Mouse (Mus musculus) hindlimb bud, embryonic 11.5 days (tissue): ENCODE measurements around the gene Dedd2.

Experiments used
- DNase-seq: peaks from one replicate; pipeline ENCODE4 v3.0.0-alpha.2; 2012; ENCODE audit warnings: low read depth, low spot score; ENCODE audit errors: extremely low spot score

Gene Dedd2

DNA sequence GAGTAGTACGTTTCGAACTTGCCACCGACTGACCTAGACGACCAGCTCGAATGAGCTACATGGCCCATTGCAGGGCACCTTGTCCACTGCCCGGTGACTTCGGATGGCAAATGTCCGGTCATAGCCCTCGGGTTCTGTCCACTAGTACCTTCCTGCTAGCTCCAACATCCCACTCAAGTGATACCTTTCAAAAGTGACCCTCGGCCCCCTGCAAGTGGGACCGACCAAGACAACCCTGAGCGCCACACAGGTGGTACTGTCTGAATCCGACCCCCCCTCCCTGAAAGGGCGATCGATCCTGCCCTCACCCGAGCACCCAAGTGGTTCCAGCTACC is 1.0 kb downstream of the Dedd2 start:
- DNase-seq = no peak

DNA sequence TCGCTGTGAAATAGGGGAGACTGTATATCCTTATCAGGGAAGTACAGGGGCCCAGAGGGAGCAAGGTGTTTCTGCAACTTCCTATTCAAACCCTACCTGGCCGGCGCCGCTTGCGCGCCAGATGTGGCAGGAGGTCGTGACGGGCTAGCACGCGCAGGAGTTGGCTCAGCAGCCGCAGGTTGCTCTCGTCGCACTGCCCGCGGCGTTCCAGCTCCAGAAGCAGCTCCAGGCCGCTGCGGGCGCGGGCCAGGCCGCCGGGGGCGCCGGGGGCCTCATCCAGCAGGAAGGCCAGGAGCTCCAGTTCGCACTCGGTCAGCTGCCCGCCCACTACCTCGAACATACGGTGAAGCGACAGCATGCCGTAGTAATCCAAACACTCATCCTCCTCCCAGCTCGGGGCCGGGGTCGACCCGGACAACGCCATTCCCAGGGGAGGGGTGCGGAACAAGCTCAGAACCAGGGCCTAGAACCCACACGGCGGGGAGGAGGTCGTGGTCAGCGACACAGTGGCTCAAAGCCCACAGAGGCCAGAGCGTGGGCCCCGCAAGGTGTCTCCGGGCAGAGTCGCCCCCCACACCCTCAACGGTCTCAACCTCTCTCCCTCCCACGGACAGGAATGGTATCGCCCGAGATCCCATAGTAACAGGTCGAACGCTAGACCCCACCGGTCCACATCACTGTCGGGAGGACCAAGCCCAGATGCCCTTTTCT is 1.6 kb downstream of the Dedd2 start:
- DNase-seq = no peak

DNA sequence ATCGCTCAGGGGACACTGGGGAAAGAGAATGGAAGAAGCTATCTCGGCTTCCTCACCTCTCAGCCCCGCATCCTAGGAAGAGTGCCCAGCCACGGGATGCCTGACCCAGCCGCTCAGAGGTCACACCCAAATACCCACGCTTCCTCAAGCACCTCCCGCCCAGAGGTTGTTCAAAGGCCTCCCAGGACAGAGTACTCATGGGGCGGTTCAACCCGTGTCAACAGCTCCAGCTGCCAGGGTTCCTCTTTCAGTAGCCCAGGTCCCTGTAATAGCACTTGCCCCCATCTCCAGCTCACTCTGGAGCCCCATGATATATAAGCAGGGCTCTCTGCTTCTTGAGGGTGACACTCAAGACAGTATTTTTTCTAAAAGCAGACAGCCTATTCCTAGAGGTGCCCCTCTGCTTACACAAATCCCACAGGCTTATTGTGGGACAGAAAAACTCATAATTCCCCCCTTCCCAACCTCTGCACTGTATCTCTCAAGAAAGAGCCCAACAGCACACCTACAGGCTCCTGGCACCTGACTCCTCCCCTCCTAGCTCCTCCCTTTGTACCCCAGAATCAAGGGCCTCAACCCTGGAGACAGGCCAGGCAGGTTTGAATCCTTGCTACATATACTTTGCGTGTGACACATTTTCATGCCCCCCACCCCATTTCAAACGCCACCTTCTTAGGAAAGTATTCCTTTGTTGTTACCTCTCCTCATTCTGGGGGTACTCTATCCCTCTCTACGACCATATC is 2.6 kb downstream of the Dedd2 start:
- no peak for DNase-seq

DNA sequence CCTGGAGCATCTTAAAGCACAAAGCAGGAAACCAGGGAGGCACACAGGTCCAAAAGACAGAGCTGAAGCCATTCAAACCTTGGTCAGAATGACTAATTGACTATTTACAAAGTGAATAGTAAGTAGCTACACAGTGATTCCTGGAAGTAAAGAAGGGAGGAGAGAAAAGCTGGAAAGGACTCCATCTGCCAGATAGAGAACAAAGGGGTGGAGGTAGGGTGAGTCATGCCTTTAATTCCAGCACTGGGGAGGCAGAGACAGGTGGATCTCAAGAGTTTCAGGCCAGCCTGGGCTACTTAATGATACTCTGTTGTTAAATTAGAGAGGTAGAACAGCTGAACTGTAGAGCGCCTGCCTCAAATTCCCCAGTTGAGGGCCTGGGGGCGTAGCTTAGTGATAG is 6.2 kb downstream of the Dedd2 start:
- DNase-seq = no peak

DNA sequence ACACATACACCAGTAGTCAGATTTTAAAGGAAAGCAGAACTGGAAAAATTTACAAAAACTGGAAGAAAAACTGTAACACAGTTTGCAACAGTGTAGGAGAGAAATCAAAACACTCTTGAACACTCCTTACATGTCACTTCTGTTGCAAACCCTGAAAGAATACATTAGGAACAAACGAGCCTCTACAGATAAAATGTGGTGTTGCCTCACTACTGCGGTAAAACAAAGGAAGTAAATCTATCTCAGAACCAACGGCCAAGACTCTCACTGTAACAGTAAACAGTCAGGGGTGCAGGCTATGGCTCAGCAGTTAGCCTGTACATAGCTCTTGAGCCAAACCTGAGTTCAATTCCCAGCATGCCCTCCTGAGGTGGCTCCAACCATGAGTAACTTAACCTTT is 7.3 kb downstream of the Dedd2 start:
- no peak for DNase-seq

DNA sequence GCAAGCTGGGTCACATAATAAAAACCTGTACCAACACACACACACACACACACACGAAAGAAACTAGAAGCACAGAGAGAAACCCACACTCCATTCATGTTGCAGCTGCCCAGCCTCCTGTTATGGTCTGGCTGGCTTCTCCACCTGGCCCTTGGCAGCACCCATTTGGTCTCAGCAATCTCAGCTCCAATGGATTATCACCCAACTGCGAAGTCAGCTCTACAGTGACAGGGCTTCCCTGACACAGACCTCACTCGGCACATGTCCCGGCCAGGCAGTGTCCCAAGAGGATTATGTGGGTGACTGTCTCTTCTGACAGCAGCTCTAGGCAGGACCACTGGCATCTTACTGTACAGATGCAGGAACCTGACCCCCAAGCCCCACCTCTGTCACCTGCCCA is 9.9 kb downstream of the Dedd2 start:
- DNase-seq = no peak

DNA sequence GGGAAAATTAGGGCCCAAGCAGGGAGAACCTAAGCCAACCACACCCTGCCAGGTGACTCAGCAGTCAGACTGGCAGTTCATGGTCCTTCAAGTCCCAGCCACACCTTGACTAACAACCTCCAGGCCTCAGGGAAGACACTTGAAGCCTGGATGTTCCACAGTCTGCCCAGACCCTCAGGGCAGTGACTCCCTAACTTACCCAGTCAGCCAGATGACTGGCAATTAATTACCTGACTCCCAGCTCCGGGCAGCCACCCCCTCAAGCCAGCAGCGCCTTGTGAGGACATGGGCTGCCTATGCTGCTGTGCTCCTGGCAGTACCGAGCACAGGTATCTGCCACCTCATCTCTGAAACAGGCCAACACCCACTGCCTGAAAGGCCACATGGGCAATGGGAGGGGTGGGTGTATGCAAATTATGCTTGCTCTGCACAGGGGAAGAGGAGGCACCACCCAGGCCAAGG is 11.2 kb downstream of the Dedd2 start:
- no peak for DNase-seq

DNA sequence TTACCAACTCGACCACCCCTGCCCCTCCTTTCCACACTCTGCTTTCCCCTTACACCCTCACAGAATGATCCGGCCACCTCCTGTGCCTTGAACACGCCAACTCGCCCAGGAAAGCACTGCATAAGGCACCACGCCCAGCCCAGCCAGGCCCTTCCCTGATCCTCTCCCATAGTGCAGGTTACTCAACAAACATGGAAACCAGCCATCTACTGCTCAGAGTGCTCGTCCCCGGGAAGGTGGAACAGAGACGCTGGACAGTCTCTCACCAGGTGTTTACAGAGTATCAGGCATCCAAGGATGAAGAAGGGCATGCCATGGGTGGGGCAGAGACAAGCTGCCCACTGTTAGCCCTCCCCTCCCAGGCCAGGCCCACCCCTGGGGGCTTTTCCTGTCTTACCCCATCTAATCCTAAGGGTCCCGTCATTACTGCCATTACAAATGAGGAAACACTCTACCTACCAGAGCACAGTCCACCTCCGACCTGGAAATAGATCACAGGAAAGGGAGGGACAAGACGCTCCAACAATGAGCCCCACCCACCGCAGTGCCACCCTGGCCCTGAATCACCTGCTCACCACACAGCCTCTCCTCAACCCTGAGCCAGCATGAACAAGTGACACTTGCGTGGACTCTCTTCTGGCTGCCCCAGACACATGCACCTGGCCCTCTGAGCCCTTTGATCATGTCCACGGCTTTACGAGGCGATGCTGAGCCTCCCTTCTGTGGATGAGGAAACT is 14.2 kb downstream of the Dedd2 start:
- DNase-seq = no peak

DNA sequence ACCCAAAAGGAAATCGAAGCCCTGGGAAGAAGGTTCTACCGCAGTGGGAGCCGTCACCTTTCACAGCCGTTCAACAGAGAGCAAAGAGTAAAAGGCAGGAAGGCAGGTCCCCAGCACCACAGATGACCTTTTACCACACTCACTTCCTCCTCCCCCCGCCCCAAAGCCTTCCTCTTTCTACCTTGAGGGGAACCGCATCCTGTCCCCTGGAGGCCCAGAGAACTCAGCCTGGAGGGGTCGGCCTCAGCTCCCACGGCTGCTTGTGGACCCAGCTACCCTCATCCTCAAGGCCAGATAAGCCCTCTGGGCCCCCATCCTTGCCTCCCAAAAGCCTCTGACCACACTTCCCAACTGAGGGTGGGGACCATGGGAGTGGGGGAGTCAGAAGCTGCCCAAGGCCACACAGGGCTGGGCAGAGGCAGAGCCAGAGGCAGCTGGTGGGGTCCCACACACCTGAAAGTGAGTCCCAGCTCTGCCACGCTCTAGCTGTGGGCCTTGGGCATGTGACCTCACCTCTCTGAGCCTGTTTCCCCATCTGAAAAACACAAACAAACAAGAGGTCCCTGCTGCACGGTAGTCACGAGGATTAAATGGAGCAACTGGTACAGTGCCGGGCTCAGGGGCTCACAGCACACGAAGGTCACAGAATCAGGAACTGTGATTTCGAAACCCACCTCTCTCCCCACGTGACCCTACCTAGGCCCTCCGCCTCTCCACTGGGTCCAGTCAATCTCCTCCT is 14.9 kb downstream of the Dedd2 start:
- DNase-seq = no peak

DNA sequence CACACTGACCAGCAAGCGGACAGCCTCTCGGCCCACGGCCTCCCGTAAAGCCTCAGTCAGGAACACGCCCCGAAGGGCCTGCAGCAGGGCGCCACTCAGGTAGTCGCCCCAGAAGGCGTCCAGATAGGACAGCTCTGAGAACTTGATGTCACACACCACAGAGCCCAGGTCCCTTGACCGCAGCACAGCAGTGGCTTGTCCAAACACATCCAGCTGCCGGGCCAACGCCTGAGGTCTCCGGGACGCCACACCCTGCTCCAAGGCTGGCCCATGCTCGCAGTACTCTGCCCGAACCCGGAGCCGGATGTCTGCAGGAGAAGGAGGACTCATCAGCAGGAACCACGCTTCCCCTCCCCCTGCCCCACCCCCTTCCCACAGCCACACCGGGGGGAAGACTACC is 16.8 kb downstream of the Dedd2 start:
- no peak for DNase-seq

DNA sequence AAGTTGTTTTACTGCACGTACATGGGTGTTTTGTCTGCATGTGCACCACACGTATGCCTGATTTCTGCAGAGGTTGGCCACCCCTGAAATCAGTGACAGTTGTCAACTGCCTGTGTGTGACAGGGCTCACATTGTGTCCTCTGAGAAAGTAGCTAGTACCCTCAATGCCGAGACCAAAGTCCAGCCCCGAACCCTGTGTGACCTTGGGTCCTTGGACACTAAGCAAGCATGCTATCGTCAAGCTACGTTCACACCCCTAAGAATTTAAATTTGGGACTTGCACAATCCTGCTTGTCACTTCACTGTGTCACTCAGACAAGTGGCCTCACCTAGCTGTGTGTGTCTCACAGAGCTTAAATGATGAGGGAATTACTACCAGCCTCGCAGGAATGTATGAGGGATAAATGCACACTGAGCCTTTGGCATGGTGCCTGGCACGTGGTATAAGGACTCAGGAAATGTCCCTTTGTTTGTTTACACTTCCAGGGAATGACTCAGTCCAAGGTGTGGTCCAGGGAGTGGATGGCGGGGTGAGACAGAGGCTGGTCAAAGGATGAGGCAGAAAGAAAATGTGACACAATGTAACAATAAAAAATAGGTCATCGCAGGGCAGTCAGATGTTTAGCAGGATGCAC is 22.9 kb downstream of the Dedd2 start:
- DNase-seq = no peak

DNA sequence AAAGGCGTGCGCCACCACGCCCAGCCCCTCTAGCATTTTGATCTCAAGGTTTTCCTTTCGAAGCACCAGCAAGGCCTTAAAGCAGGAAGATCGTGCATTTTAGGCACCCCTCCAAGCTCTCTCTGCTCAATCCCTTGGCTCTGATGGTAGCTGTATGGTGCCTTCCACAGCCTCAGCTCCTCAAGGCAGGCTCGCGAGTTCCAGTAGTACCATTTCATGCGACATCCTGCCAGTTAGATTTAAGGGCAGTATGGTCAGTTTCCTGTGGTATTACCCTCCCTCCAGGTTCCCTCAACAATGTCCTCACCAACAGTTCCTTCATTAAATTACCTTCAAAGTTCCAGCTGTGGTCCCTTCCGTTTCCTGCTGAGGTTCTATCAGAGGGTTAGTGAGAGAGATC is 24.3 kb downstream of the Dedd2 start:
- no peak for DNase-seq

DNA sequence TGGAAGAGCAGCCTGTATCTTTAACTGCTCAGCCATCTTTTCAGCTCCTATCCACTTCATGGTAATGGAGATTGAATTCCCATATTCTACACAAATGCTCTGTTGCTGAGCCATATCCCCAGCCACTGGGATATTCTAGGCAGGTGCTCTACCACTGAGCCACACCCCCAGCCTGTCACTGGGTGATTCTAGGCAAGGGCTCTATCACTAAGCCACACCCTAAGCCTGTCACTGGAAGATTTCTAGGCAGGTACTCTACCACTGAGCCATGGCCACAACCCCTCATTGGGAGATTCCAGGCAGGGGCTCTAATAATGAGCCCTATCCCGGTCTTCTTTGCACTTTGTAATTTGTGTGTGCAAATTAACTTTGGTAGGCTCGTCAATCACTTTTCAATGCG is 25.3 kb downstream of the Dedd2 start:
- DNase-seq = no peak

DNA sequence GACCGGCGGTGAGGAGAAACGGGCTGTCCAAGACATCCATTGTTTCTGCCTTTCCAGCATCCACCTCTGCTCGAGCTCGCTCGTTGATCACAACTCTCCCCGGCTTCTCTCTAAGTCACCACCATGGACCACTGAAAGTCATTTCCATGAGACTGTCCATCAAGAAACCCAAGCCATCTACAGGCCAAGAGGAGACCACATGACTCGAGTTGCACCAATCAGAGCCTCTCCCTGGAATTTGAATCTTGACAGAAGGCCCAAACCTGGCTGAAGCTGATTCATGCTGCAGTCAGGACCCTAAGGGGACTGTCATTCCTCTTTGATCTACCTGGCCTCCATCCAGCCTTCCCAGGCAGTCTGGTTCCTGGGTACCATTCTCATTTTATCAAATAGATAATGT is 28.3 kb downstream of the Dedd2 start:
- DNase-seq = no peak

DNA sequence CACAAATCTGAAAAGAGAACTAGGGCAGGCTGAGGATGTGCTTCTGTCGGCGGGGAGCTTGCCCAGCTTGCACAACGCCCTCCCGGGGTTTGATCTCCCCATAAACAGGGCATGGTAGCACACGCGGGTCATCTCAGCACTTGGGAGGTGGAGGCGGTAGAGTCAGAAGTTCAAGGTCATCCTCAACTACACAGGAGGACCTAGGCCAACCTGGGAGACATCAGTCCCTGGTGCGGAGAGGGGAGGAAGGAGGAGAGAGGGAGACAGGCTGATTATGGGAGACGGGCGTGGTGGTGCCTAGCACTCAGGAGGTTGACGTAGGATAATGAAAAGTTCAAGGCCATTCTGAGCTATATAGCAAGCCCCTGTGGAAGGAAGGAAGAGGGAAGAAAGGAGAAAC is 29.6 kb downstream of the Dedd2 start:
- no peak for DNase-seq

DNA sequence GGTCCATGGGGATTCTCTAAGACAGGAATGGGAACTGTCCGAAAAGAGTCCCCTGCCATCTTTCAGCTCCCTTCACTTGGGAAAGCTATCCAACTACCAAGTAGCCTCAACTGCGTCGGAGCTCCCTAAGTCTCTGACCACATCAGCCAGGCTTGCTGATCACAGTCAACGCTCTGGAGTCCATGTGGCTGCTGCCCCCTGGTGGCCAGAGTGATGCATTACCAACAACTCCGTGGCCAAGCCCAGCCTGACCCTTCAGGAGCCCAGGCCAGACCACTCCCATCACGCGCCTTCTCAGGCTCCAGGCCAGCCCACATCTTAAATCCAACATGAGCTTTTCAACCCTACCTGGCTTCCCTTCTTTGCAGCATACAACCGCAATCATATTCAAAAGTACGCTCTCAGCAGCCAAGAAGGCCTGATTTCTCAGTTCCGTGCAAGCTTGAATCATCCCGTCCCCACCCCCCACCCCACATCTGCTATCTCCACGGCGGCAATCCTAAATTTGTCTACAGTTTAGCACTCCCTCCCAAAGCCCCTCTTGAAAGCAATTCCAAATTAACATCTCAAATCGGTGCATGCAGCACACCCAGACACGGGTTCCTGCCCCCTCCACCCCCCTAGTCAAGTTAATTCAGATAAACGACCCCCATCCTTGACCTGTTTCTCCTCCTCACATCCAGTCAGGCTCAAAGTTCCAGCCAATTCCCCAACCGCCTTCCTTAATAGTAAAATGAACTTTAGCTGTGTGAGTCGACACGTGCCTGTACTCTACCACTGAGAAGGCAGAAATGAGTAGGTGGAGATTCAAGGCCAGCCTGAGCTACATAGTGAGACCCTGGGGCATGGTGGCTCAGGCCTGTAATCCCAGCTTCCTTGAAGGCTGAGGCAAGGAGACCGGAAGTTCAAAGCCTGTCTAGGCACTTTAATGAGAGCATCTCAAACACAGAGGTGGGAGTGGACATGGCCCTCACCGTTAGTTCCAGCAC is 32.5 kb downstream of the Dedd2 start:
- DNase-seq = peak; percentile 75

DNA sequence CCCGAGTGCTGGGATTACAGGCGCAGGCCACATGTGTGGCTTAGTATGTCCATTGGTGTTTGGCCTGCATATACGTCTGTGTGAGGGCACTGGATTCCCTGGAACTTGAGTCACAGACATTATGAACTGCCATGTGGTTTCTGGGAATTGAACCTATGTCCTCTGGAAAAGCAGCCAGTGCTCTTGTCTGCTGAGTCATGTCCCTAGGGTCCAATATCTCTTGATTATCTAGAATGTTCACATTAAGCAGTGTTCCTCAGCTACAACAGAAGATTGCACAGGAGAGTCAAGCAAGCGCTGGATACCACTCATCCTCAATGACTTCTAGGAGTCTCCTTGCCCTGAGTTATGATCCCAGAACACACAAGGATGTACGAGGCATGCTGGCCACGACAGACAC is 36.3 kb downstream of the Dedd2 start:
- no peak for DNase-seq

DNA sequence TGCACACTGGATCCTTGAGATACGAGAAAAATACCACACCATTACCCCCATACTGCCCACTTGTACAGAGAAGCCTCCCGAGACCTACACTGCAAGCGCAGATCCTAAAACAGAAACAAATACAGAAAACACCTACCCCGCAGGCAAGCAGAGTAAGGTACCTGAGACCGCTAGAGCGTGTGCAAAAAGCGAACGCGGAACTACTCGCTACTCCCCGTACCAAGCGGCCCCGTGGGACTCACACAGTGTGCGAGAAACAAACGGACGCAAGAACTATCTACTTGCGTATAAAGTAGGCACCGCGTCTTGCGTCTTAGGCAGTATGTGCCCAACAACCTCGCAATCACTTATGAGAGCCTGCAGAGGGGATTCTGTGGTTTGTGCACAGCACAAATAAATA is 38.6 kb downstream of the Dedd2 start:
- no peak for DNase-seq

DNA sequence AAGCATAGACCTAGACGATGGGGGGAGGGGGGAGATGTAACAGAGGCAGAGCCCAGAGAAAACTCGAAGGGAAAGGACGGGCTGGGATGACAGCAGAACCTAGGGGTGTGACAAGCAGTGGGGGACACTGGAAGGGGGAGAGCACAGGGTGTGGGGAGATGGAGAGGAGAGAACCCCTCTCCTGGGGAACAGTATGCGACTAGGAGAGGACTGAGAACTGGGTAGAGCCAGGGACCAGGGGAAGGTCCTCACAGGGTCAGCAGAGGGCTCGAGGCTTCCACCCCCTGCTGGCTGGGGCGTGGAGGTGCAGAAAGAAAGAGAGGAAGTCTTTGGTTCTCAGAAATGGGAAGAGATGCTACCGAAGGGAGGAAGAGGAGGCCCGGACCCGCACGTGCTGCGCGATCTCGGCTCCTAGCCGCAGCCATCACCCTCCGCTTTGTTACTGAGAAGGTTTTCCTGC is 39.1 kb downstream of the Dedd2 start:
- no peak for DNase-seq

DNA sequence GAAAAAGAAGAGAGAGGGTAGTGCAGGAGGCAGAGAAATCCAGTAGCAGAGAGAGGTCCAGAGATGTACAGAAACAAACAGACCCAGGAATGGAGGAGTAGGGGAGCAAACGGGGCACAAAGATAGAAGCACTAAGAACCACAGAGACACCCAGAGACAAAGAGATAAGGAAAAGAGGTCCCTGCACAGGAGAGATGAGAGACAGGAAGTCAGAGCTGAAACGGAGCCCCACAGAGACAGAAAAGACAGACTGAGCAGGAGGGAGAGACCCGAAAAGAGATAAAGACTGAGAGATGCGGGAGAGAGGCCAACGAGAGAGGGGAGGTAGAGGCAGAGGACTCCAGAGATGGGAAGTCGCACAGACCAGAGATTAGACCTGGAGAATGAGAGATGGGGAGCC is 39.9 kb downstream of the Dedd2 start:
- no peak for DNase-seq
